Mouse (Mus musculus) liver, embryonic 13.5 days (tissue): ENCODE measurements around the gene Rtbdn. TPM values are rescaled to one million over a fixed set of nuclear protein-coding genes. Genes with fewer than 3 reads are reported as not detected.

Experiments
- ATAC-seq: fragments of 200-750 bp; cut with Nextera tagmentation; 2 replicates; pipeline ENCODE4 v1.8.0; 2017; ENCODE audit warnings: low read depth, mild to moderate bottlenecking, moderate number of reproducible peaks, moderate library complexity
- DNase-seq: peaks from one replicate; pipeline ENCODE4 v3.0.0; 2022
- H3K27ac ChIP-seq: fragments of 300-500 bp; sonication (generic); 2 replicates; pipeline ENCODE4 v1.5.1; 2015; ENCODE audit warnings: moderate library complexity, mild to moderate bottlenecking, inconsistent platforms
- H3K27me3 ChIP-seq: fragments of 300-500 bp; sonication (generic); 2 replicates; pipeline ENCODE4 v1.6.1; 2015; ENCODE audit warnings: mild to moderate bottlenecking, inconsistent platforms
- H3K36me3 ChIP-seq: fragments of 300-500 bp; sonication (generic); 2 replicates; pipeline ENCODE4 v1.6.1; 2015; ENCODE audit warnings: mild to moderate bottlenecking, inconsistent platforms
- H3K4me1 ChIP-seq: fragments of 300-500 bp; sonication (generic); replicated peaks from 2 replicates; pipeline ENCODE4 v1.6.1; 2015; ENCODE audit warnings: inconsistent platforms
- H3K4me2 ChIP-seq: fragments of 300-500 bp; sonication (generic); 2 replicates; pipeline ENCODE4 v1.6.1; 2015; ENCODE audit warnings: inconsistent platforms, mild to moderate bottlenecking, moderate library complexity
- H3K4me3 ChIP-seq: fragments of 300-500 bp; sonication (generic); replicated peaks from 2 replicates; pipeline ENCODE4 v1.5.1; 2015; ENCODE audit warnings: mild to moderate bottlenecking, inconsistent platforms
- H3K9ac ChIP-seq: fragments of 300-500 bp; sonication (generic); 2 replicates; pipeline ENCODE4 v1.6.1; 2015; ENCODE audit warnings: mild to moderate bottlenecking, inconsistent platforms
- H3K9me3 ChIP-seq: fragments of 300-500 bp; sonication (generic); replicated peaks from 2 replicates; pipeline ENCODE4 v1.6.1; 2016; ENCODE audit warnings: inconsistent platforms
- WGBS: fragments of 180-500 bp; shearing (Covaris S2); methylation state at CpG from one replicate; pipeline ENCODE4 v1.1.7; 2015; ENCODE audit not compliant: insufficient replicate concordance; 5-methylcytosine and 5-hydroxymethylcytosine counted together
- microRNA-seq: library from miRNA; unstranded; fragments of <30 nt; microRNA quantifications from one replicate; pipeline ENCODE4, GENCODE M21; 2016
- polyA plus RNA-seq: library from polyadenylated mRNA; unstranded; fragments of >200 nt; fragmentation: Nextera tagmentation; extraction: Ambion mirVana; gene quantifications from 2 replicates; pipeline ENCODE4 v1.2.1, GENCODE M21; 2015

Rtbdn gene
- polyA plus RNA-seq, 1 experiment from 2014 or later, result 0.33 TPM

GRCm38 (mm10) chr8:84990836-84991235 is 44.0 kb downstream of the Rtbdn start:
- peaks cover 52% of the 10 kb centered on the region for H3K4me1 ChIP-seq

GRCm38 (mm10) chr8:84994375-84994774 is 47.6 kb downstream of the Rtbdn start:
- H3K4me2 ChIP-seq, result no peak overlapping the region
- H3K36me3 ChIP-seq, result no peaks in the 10 kb centered on the region
- no peak overlapping the region for H3K27ac ChIP-seq
- H3K4me3 ChIP-seq, result no peak overlapping the region
- no peak overlapping the region for H3K9ac ChIP-seq
- ATAC-seq (no peak), DNase-seq (no peak)
- H3K9me3 ChIP-seq, result no peaks in the 10 kb centered on the region
- peaks cover 29% of the 10 kb centered on the region for H3K4me1 ChIP-seq
- peaks cover 13% of the 10 kb centered on the region; the same call in 1 of the 2 replicates for H3K27me3 ChIP-seq
- 82% methylated on average over 9 of the region's 9 CpGs for WGBS

More at GRCm38 (mm10) chr8:84990836-84991235, 44.0 kb downstream of the Rtbdn start:
- DNase-seq (peak; percentile 54), ATAC-seq (peak; percentile 52)
- WGBS, result under 1% methylated on average over 15 of the region's 15 CpGs
- H3K36me3 ChIP-seq, result no peaks in the 10 kb centered on the region
- no peaks in the 10 kb centered on the region for H3K9me3 ChIP-seq
- H3K4me3 ChIP-seq, result peak overlapping the region; percentile 70
- peak overlapping the region; percentile 95 for H3K4me2 ChIP-seq
- H3K27ac ChIP-seq, result peak overlapping the region; percentile 81
- peaks cover 6% of the 10 kb centered on the region; the same call in 1 of the 2 replicates for H3K27me3 ChIP-seq
- H3K9ac ChIP-seq, result peak overlapping the region; percentile 76

- no peak overlapping the region for H3K4me3 ChIP-seq
- DNase-seq (no peak), ATAC-seq (no peak)
- no peak overlapping the region for H3K9ac ChIP-seq
- H3K36me3 ChIP-seq, result no peaks in the 10 kb centered on the region
- H3K27ac ChIP-seq, result no peak overlapping the region
- no peak overlapping the region for H3K4me2 ChIP-seq
- 56% methylated on average over 25 of the region's 25 CpGs for WGBS
- no peaks in the 10 kb centered on the region for H3K9me3 ChIP-seq
- H3K4me1 ChIP-seq, result peaks cover 23% of the 10 kb centered on the region
- H3K27me3 ChIP-seq, result peaks cover 13% of the 10 kb centered on the region; the same call in 1 of the 2 replicates
These were observed 48.9 kb downstream of the Rtbdn start for GRCm38 (mm10) chr8:84995680-84996079.

- WGBS, result 82% methylated on average over 5 of the region's 5 CpGs
- DNase-seq (no peak), ATAC-seq (no peak)
- H3K9me3 ChIP-seq, result no peaks in the 10 kb centered on the region
- peaks cover 15% of the 10 kb centered on the region for H3K4me1 ChIP-seq
- no peak overlapping the region for H3K9ac ChIP-seq
- no peak overlapping the region for H3K4me2 ChIP-seq
- H3K36me3 ChIP-seq, result no peaks in the 10 kb centered on the region
- peaks cover 13% of the 10 kb centered on the region; the same call in 1 of the 2 replicates for H3K27me3 ChIP-seq
- no peak overlapping the region for H3K27ac ChIP-seq
- H3K4me3 ChIP-seq, result no peak overlapping the region
These were observed 50.2 kb downstream of the Rtbdn start for GRCm38 (mm10) chr8:84996978-84997377.

- Histone ChIP-seq H3K27ac (no peak overlapping the region), H3K36me3 (no peaks in the 10 kb centered on the region), H3K4me3 (no peak overlapping the region), H3K9ac (peak overlapping the region; percentile 50), H3K27me3 (peaks cover 13% of the 10 kb centered on the region; the same call in 1 of the 2 replicates), H3K4me1 (peaks cover 15% of the 10 kb centered on the region), H3K9me3 (no peaks in the 10 kb centered on the region), H3K4me2 (peak overlapping the region; percentile 36)
- ATAC-seq (peak; percentile 80), DNase-seq (peak; percentile 76)
- 6% methylated on average over 19 of the region's 19 CpGs for WGBS
These were observed 51.0 kb downstream of the Rtbdn start for GRCm38 (mm10) chr8:84997649-84998295.

Small RNA genes within 50 kb of the gene (microRNA-seq; reads per million reads assigned to microRNA genes)
- not detected for gene Gm24197

Other genes starting within 250 kb of the Rtbdn start
- 61.2 and 61.3 TPM in 2 replicates for gene Lyl1, start 245.5 kb upstream of the Rtbdn start, polyA plus RNA-seq
- 9.6 and 10.0 TPM in 2 replicates for gene G430095P16Rik, start 224.0 kb upstream of the Rtbdn start, polyA plus RNA-seq
- 2.3 and 3.4 TPM in 2 replicates for gene Nfix, start 146.6 kb upstream of the Rtbdn start, polyA plus RNA-seq
- gene Dand5, start 124.2 kb upstream of the Rtbdn start, polyA plus RNA-seq, result 3.3 and 3.7 TPM in 2 replicates
- 60.6 and 63.2 TPM in 2 replicates for gene Gadd45gip1, start 115.5 kb upstream of the Rtbdn start, polyA plus RNA-seq
- 269 and 278 TPM in 2 replicates for gene Rad23a, start 106.3 kb upstream of the Rtbdn start, polyA plus RNA-seq
- 511 and 613 TPM in 2 replicates for gene Calr, start 100.1 kb upstream of the Rtbdn start, polyA plus RNA-seq
- 82.3 and 83.1 TPM in 2 replicates for gene Farsa, start 90.0 kb upstream of the Rtbdn start, polyA plus RNA-seq
- gene Syce2, start 74.9 kb upstream of the Rtbdn start, polyA plus RNA-seq, result 84.1 and 90.4 TPM in 2 replicates
- gene Gcdh, start 53.1 kb upstream of the Rtbdn start, polyA plus RNA-seq, result 44.7 and 48.6 TPM in 2 replicates
- gene Klf1, start 45.1 kb upstream of the Rtbdn start, polyA plus RNA-seq, result 469 and 494 TPM in 2 replicates
- gene Dnase2a, start 38.4 kb upstream of the Rtbdn start, polyA plus RNA-seq, result 9.3 and 10.4 TPM in 2 replicates
- gene Mast1, start 9.6 kb upstream of the Rtbdn start, polyA plus RNA-seq, result 0.12 and 0.13 TPM in 2 replicates
- gene Gm49661, start 22.4 kb downstream of the Rtbdn start, polyA plus RNA-seq, result not detected in 2 replicates
- gene Prdx2, start 22.6 kb downstream of the Rtbdn start, polyA plus RNA-seq, result 1,982 and 2,114 TPM in 2 replicates
- 130 TPM in 2 replicates for gene Rnaseh2a, start 22.8 kb downstream of the Rtbdn start, polyA plus RNA-seq
- 12.2 and 15.3 TPM in 2 replicates for gene Junb, start 31.7 kb downstream of the Rtbdn start, polyA plus RNA-seq
- gene Hook2, start 43.6 kb downstream of the Rtbdn start, polyA plus RNA-seq, result 7.2 and 7.4 TPM in 2 replicates
- gene Best2, start 67.5 kb downstream of the Rtbdn start, polyA plus RNA-seq, result not detected in 2 replicates
- 80.1 and 81.5 TPM in 2 replicates for gene Asna1, start 78.3 kb downstream of the Rtbdn start, polyA plus RNA-seq
- 83.1 and 91.4 TPM in 2 replicates for gene Trir, start 79.8 kb downstream of the Rtbdn start, polyA plus RNA-seq
- gene Tnpo2, start 89.9 kb downstream of the Rtbdn start, polyA plus RNA-seq, result 24.0 and 28.2 TPM in 2 replicates
- gene Fbxw9, start 113.1 kb downstream of the Rtbdn start, polyA plus RNA-seq, result 8.7 and 9.0 TPM in 2 replicates
- not detected in 2 replicates for gene Gm5741, start 121.0 kb downstream of the Rtbdn start, polyA plus RNA-seq
- 41.2 and 42.9 TPM in 2 replicates for gene Dhps, start 124.8 kb downstream of the Rtbdn start, polyA plus RNA-seq
- gene Wdr83os, start 133.7 kb downstream of the Rtbdn start, polyA plus RNA-seq, result 69.1 and 70.5 TPM in 2 replicates
- gene Wdr83, start 134.3 kb downstream of the Rtbdn start, polyA plus RNA-seq, result 26.5 and 28.1 TPM in 2 replicates
- gene Man2b1, start 136.3 kb downstream of the Rtbdn start, polyA plus RNA-seq, result 20.0 and 24.1 TPM in 2 replicates
- 0.66 and 0.83 TPM in 2 replicates for gene Zfp791, start 176.1 kb downstream of the Rtbdn start, polyA plus RNA-seq
- gene Cks1brt, start 204.9 kb downstream of the Rtbdn start, polyA plus RNA-seq, result not detected in 2 replicates